Mouse (Mus musculus): ENCODE measurements around the gene Tiam1.

The Tiam1 gene

DNA sequence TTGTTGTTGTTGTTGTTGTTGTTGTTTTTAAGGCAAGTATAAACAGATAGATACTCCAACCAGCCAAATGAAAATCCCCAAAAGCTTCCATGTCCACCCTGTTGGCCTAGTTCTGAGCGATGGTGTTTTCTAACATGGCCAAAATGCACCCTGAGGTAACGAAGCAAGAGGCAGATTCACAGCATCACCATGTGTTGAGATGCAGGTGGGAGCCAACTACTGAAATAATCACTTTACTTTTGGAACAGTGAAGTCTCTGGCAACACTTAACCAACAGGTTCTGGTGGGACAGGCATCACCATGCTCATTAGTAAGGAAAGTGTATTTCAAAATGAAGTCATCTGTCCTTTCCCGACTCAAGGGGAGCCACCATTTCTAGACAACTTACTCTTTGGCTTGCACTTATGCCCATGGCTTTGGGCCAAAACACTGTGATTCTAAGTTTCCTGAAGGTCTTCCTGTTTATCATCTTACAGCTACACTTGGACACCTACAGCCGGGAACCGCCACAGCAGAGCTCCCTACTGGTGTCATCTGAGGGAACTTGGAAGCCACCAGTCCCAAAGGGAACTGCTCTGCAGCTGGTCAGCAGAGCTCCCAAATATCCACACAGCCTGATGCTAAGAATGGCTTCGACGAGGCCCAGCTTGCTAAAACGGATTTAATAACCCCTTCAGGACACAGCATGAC, 230.7 kb downstream of the Tiam1 start:
- no peak for DNase-seq (ENCODE audit: low spot score)

DNA sequence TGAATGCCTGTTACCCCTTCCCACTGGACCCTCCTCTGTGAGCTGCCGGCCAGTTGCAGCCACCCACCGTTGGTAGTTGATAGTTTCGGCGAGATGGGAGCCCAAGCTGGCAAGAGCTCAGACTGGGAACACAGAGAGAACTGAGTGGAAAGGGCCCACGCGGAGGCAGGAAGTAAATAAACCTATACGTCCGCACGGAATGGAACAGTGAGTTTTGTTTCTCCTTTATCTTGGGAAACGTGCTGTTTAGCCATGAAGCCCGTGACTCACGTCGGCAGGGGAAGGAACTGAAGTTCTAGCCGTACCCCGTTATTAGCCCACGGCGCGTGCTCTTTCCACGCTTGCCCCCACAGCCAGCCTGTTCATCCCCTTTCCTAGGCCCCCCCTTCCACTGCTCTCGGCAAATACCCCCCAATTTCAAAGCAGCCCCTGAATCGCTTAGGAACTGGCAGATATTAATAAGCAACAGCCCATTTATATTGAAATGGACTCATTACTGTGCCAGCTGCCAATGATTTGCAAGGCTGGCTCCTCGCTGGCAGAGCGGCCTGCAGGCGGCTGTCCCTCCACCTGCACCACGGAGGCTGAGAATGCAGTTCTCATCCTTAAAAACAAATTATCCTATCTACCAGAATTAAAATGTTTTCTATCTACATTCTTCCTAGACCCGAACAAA, 234.0 kb downstream of the Tiam1 start:
- no peak for DNase-seq (ENCODE audit: low spot score)

DNA sequence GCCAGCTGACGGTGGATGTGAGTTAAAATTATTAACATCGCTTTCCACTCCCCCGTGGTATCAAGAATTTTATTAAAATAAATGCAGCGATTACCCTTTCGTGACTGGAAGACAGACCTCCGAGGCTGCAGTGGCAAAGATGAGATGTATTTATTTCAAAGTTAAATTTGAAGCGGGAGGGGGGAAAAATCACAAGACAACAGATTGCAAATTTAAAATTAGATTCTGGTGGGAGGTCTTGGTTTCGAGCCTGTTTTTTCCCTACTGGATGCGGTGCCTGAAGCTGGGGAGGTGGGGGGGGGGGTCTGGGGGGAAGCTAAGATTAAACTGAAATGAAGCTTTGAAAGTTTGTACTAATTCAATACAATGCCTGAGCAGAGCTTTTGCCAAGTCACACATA, 235.9 kb downstream of the Tiam1 start:
- no peak for DNase-seq (ENCODE audit: low spot score)

DNA sequence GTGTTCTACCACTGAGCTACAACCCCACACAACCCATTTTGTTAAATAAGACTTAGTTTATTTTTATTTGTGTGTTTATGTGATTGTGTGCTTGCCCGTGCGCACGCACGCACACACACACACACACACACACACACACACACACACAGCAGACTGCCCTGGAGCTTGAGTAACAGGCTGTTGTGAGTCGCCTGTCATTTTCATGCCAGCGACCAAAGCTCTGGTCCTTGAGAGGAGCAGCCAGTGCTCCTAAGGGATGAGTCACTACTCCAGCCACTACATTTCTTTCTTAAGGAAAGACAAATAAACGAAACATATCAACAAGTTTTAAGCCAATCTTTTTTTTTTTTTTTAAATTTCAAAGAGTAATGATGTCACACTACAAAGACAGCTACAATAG, 236.7 kb downstream of the Tiam1 start:
- DNase-seq (ENCODE audit: low spot score): no peak

DNA sequence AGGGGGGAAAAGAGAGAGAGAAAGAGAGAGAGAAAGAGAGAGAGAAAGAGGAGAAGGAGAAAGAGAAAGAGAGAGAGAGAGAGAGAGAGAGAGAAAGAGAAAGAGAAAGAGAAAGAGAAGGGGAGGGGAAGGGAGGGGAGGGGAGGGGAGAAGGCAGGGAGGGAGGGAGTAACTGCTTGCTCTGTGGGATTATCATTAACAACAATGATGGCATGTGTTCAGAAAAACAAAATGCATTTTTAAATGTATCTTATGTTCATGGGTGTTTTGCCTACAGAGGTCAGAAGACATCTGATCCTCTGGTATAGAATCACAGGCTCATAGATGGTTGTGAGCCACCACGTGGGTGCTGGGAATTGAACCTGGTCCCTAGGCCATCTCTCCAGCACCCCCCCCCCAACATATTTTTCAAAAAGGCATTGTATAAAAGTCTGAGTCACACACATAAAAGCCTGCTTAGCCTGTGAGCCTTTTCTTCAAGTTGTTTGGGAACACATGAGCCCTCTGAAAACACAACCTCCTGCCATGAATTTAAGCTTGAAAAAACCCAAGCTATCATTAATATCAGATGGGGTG, 237.8 kb downstream of the Tiam1 start:
- DNase-seq (ENCODE audit: low spot score): no peak

DNA sequence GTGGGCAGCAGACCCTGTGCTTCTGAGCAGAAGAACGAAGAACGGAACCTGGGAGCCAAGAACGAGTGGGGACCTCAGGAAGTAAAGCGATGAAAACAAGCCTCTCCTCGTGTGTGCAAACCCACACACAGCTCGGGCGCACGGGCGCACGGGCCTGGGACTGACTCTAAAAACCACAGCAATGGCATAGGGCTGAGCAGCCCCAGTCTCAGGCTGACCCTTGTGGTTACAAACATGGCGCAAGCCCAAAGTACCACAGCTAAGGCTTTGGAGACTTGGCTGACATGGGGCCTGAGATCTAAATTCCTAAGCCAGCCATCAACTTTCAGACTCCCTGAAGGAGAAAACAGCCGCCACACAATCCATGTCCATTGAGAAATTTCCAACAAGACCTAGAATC, 239.4 kb downstream of the Tiam1 start:
- no peak for DNase-seq (ENCODE audit: low spot score)

DNA sequence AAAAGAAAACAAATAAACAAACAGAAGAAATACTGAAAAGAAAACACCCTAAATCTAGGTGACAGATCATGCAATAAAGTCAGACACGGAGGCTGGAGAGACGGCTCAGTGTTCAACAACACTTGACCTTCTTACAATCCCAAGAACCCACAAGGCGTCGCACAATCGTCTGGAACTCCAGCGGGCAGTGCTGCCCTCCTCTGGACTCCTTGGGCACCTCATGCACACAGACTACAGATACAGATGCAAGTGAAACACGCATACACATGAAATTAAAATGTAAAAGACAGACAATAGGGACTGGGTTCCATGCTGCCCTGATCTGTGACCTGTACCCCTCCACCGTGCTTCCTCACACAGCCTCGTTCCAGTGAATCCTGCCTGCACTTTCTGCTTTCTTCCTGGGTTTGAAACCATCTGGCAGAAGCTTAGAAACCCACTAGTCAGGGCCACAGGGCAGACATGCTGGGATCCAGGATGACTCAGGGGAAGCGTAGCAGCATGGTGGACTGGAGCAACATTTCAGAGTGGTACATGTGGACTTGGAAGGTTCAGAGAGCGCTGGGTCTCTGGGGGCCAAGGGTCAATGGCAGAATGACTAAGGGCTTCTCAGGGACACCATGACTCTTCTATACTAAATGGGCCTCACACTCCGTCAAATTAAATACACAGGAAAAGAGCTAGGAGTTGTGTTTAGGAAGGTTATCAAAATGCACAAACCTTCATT, 240.8 kb downstream of the Tiam1 start:
- no peak for DNase-seq (ENCODE audit: low spot score)

DNA sequence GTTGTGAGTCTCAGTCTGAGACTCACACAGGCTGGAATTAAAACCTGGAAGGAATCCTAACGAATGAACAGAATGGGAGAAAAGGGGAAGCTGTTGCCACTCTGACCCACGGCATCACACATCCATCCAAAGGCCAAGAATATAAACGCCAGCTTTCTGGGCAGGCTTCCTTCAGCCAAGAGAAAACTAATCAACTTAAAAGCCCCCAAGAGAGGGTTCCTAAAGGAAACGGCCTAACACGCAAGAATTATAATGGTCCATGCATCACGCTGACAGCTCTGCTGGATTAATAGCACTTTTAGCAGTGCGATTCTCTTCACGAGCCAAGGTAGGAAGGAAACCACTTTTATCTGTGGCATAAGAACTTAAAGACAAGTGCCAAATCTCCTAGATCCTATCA, 242.9 kb downstream of the Tiam1 start:
- DNase-seq (ENCODE audit: low spot score): no peak

DNA sequence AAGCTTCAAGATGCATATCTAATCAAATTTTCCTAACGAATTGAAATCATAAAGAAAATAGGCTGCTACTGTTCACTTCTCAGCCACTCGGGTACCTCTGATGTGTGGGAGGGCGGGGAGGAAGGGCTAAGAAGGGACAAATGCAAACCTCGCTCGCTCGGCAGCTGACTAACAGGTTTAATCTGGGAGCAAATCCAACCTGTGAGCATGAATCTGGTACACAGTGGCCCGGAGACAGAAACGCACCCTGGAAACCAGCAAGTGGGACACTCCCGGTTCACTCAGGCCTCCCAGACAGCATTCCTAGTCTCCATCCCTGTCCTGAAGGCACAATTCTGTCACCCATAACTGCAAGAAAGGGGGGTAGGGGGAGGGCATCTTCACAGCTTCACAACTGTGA, 244.4 kb downstream of the Tiam1 start:
- no peak for DNase-seq (ENCODE audit: low spot score)

DNA sequence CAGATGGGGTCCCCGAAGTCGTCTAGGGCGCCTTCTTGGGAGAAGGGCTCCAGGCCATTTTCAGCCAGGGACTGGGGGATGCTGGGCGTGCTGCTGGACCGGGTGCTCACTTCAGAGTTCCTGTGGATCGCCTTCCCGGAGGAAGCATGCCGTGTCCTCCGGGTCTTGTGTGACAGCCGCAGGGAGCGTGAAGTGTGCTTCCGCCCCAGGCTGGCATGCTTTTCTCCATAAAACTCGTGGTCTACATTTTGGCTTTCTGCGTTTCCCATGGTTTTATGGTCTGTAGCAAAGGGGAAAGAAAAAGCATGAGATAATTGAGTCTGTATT, 245.3 kb downstream of the Tiam1 start:
- no peak for DNase-seq (ENCODE audit: low spot score)

DNA sequence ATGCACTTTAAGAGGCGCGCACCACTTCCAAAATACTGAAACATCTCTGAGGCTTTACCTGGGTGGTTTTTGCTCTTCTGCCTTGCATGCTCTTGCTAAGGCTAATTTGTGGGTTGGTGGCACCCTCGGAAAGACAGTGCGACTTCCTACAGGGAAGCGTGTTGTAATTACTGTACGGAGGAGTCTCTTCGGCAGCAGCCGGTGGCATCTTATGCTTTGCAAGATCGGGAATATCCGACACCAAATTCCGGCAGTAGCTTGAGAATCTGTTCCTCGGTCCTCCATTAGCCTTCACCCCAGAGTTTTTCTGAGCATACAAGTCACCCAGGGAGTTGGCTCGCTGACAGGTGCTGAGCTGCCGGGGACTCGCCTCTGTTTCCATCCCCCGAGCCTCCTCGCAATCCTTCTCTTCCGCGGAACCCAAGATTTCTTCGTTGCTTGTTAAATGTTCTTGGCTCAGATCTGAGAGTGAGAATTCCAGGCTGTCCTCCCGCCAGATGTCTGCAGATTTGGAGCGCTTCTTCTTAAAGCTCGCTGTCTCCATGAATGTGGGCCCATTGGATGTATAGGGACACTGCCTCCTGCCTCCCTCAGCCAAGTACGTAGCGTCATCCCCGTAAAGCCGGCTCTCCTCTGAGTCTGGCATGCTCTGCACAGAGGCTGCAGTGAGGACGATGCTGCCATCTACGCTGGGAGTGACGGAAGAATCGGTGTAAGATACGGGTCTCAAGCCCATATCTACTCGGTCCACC, 245.8 kb downstream of the Tiam1 start:
- DNase-seq (ENCODE audit: low spot score): no peak

DNA sequence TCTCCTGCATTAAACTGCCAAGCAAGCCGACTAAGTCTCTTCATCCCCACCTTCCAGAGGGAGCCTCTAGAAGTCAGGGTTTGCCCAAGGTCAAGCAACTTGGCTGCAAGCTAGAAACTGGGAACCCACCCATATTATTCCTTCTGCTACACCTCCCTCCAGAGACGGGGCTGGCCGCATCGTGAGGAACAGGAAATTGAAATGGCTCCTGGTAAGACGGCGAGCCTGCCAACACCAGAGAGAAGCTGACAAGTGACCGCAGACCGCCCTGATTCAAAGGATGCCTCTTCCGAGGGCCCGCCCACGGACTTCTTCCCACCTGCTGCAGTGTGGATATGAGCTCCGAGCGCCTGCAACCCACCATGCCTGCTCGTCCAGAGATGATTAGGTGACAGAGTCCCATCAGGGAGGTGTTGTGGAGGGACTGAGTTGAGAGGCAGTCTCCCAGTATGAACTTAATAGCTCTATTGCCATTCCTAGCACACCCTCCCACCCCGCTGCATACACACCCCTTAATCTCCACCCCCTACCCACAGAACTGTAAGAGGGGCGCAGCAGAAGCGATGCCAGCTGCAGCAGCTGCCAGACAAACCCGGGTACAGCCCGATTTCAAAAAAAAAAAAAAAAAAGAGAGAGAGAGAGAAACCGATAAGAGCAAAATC, 246.6 kb downstream of the Tiam1 start:
- DNase-seq (ENCODE audit: low spot score): no peak

DNA sequence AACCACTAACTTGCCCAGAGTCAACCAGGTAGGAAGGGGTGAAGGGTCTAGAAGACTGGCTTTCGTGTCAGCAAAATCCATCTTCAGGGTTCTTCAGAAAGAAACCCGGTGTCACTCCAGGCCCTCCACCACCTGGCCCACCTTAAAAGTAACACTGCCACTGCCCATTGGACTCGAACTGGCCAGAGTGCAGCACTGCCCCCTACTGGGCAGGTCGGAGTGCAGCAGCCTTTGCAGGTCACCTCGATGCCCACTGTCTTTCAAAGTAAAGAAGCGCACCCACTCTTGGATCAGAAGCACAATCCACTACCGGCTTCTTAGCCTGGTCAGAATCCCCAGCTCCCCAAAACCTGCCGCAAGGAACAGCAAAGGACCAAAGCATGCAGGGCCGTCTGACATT, 247.2 kb downstream of the Tiam1 start:
- DNase-seq (ENCODE audit: low spot score): no peak

DNA sequence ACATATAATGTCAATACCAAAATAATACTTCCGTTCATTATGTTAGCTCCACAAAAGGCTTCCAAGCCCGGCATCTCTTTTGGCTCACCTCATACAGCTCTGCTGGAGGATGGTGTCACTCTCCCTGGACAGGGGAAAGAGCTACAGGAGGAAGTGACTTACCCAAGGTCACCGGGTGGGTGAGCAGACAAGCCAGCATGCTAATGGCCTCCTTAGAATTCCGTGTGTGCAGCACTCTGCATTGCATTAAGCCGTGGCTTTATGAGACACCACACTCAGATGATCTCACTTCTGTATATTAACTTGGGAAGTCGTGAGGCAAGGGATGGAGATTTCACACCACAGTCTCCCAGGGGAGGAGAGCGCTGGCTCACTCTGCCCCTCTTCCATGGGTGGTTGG, 248.3 kb downstream of the Tiam1 start:
- DNase-seq (ENCODE audit: low spot score): no peak

DNA sequence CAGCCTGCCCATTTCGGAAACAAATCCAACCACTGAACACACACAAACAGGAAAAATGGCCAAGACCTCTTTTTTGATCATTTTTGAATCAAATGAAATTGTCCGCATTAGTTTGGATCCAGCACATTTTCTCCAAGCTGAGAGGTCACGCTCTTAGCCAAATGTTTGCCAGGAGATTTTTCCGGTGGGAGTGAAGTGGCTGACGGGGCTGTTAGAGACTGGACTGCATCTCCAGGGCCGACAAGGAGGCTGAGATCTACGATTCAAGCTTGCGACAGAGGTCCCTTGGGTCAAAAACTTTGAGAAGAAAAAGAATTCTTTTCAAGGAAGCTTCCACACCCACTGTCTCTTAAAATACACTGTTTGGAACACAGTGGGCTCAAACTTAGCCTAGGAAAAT, 248.8 kb downstream of the Tiam1 start:
- DNase-seq (ENCODE audit: low spot score): no peak

DNA sequence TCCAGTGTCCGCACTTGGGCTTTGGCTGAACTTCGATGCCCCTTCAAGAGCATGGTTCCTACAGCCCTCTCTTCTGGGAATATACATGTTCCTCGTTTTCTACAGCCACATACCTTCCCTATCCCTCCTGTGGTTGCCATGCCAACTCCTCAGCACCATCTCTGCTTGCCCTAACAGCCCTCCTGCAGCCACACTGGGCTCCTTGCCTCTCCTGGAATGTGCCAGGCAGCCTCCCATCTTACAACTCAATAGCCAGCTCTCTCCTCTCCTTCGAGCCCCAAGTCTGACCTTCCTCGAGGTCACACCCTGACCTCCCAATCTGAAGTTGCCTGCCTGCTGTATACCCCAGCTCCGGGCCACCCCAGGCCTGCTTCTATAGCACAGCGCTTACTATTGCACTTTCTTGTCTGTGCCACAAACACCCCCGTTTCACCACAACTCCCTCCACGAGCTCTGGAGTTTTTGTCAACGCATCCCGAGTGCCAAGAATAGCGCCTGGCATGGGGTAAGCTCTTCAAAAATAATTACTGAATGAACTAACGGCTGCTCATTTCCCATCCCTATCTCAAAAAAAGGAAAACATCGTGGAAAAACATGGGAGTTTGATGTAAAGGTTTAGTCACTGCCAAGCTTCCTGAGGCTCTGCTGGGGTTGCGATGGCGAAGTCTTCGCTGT, 252.9 kb downstream of the Tiam1 start:
- DNase-seq (ENCODE audit: low spot score): no peak

DNA sequence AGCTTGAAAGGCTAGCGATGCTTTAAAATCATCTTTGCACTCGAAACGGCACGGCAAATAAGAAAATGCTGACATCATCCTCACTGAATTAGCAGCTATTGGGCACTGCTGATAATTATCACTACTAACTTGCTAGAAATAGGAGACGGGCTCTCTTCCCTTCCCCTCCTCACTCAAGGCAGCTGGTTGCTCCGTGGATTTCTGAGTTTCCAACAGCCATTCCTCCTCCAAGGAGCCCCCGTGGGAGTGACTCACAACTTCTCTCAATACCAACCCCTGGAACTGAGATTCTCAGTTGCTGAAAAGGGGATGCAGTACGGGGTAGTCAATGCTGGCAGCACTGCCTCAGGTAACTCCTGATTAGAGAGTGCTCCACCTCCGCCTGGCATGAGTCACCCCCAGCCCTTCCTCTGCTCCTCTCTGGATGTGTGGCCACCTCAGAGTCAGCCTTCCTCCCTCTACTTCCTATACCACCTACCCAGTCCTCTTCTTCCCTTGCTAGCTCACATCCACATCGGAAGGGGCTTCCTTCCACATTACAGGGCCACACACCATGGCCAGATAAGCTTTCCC, 253.6 kb downstream of the Tiam1 start:
- DNase-seq (ENCODE audit: low spot score): no peak

DNA sequence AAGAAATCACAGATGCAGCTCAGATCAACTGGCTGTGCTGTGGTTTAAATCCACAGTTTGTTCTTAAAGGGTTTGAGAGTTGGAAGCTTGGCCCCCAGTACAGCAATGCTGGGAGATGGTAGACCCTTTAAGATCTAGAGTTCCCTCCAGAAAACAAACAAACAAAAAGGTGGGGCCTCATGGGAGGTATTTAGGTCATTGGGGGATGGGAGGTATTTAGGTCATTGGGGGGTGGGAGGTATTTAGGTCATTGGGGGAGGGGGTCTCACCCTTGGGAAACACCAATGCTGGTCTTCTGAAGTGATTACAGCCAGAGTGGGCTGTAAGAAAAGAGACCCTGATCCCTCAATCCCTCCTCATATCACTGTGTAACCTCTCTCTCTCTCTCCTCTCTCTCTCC, 257.0 kb downstream of the Tiam1 start:
- no peak for DNase-seq (ENCODE audit: low spot score)

DNA sequence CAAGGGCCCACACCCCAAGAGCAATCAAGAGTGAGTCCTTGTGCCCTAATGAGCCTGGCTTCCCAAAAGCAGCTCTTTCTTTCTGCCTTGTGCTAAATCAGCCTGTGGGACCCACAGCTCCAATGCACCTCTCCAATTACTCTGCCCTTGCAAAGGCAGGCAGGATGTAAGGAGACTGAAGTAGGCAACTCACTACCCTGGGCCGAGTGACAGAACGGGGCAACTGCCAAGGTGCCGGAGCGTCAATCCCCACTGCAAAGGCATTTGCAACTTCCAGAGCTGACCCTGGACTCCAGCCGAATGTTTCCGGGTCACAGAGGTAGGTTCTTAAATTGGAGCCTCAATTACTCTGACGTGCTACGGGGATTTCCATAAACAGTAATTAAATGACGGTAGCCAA, 257.9 kb downstream of the Tiam1 start:
- DNase-seq (ENCODE audit: low spot score): no peak

DNA sequence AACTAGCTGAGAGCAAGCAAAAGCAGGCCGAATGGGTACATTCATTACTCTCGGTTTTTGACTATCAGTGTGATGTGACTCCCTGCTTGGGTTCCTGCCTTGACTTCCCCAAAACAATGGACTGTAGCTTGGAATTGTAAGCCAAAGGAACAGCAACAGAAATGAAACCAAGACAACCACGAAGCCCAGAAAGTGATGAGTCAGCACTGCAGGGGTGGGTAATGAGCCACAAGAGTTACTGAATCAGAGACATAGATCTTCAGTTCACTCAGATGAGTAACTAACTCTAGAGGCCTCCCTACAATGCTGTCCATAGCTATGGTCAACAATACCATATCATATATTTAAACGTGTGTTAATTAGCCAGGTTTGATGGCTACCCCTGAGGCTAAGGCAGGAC, 259.7 kb downstream of the Tiam1 start:
- no peak for DNase-seq (ENCODE audit: low spot score)

Measured in urinary bladder, postnatal 10 days (tissue).